Mouse (Mus musculus) intestine, postnatal 0 days (tissue): ENCODE results near the gene Tmem131. TPM values are rescaled to one million over a fixed set of nuclear protein-coding genes. Genes with fewer than 3 reads are reported as not detected.
A peak's percentile ranks its signal among the peaks of the same experiment; 100 is the strongest.

ENCODE experiments used
- ATAC-seq: fragments of 200-750 bp; cut with Nextera tagmentation; 2 replicates; pipeline ENCODE4 v1.8.0; 2017; ENCODE audit warnings: mild to moderate bottlenecking, moderate TSS enrichment, moderate library complexity
- H3K27ac ChIP-seq: fragments of 300-500 bp; sonication (generic); 2 replicates; pipeline ENCODE4 v1.5.1; 2014; ENCODE audit warnings: mild to moderate bottlenecking, low read depth, low read length, moderate library complexity
- H3K27me3 ChIP-seq: fragments of 300-500 bp; sonication (generic); replicated peaks from 2 replicates; pipeline ENCODE4 v1.6.1; 2014; ENCODE audit warnings: low read length, mixed read lengths; ENCODE audit not compliant: control insufficient read depth, insufficient read depth
- H3K36me3 ChIP-seq: fragments of 300-500 bp; sonication (generic); 2 replicates; pipeline ENCODE4 v1.6.1; 2014; ENCODE audit warnings: mild to moderate bottlenecking, moderate library complexity; ENCODE audit not compliant: control insufficient read depth, insufficient read depth
- H3K4me1 ChIP-seq: fragments of 300-500 bp; sonication (generic); replicated peaks from 2 replicates; pipeline ENCODE4 v1.6.1; 2014; ENCODE audit warnings: antibody characterized with exemption, low read length, mixed read lengths; ENCODE audit not compliant: control insufficient read depth, insufficient read depth
- H3K4me2 ChIP-seq: fragments of 300-500 bp; sonication (generic); replicated peaks from 2 replicates; pipeline ENCODE4 v1.6.1; 2014; ENCODE audit warnings: low read depth, mild to moderate bottlenecking, moderate library complexity
- H3K4me3 ChIP-seq: fragments of 300-500 bp; sonication (generic); 2 replicates; pipeline ENCODE4 v1.5.1; 2014; ENCODE audit warnings: low read depth, low read length
- H3K9ac ChIP-seq: fragments of 300-500 bp; sonication (generic); 2 replicates; pipeline ENCODE4 v1.6.1; 2014; ENCODE audit warnings: mild to moderate bottlenecking, low read depth, low read length
- H3K9me3 ChIP-seq: fragments of 300-500 bp; sonication (generic); 2 replicates; pipeline ENCODE4 v1.6.1; 2016; ENCODE audit warnings: mixed run types; ENCODE audit not compliant: control insufficient read depth
- CTCF ChIP-seq: sonication (generic); IDR thresholded peaks from 2 replicates; pipeline ENCODE4 v1.5.1; 2016; ENCODE audit warnings: low read depth, mild to moderate bottlenecking, control low read depth, antibody characterized with exemption, moderate library complexity
- WGBS: fragments of 180-500 bp; shearing (Covaris S2); extraction: QIAGEN DNeasy Blood & Tissue Kit; methylation state at CpG from one replicate; pipeline ENCODE4 v1.1.7; 2014; 5-methylcytosine and 5-hydroxymethylcytosine counted together
- polyA plus RNA-seq: library from polyadenylated mRNA; unstranded; fragments of >200 nt; fragmentation: Nextera tagmentation; extraction: Ambion mirVana; gene quantifications from 2 replicates; pipeline ENCODE4 v1.2.1, GENCODE M21; 2015

Tmem131 gene
- polyA plus RNA-seq, 1 experiment from 2014 or later: 10.6 TPM

DNA sequence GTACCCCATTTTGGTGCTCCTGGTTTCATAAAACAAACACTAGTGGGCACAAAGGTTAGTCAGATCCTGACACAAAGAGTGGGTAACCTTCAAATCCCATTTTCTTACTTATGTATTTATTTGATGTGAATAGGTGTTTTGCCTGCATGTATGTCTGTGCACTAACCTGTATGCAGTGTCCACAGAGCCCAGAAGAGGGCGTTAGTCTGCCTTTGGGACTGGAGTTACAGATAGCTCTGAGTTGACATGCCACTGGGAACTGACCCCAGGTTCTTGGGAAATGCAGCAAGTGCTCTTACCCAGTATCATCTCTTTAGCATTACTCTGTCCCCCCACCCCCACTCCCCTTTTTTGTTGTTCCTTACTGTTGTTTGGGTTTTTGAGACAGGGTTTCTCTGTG is 95.4 kb downstream of the Tmem131 start:
- WGBS: 94% methylated on average over 1 of the region's 1 CpGs
- Histone ChIP-seq H3K9me3 (no peaks in the 10 kb centered on the region), H3K27ac (no peak overlapping the region), H3K4me2 (no peak overlapping the region), H3K9ac (no peak overlapping the region), H3K4me3 (no peak overlapping the region), H3K27me3 (no peaks in the 10 kb centered on the region), H3K4me1 (no peaks in the 10 kb centered on the region), H3K36me3 (no peaks in the 10 kb centered on the region)
- 0 out of 2 replicates have a peak, but pooled peaks have one; percentile 23 for TF ChIP-seq CTCF
- ATAC-seq: no peak

DNA sequence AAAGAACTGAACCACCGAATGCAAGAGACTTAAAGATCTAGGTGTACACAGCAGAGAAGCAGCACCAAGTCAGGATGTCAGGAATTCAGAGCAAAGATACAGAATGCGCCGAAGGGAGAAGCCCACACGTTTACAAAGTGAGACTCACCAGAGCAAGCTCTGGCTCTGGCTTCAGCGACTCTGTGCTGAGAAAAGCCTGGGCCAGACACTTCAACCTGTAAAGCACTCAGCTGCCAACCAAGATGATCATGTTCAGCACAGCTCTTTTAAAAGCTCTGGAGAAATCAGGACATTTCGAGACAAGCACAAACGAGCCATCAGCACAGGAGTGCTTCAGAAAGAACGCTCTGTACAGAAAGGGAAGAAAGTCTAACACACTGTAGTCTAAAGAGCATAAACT is 96.2 kb downstream of the Tmem131 start:
- 72% methylated on average over 8 of the region's 8 CpGs for WGBS
- ATAC-seq: no peak

DNA sequence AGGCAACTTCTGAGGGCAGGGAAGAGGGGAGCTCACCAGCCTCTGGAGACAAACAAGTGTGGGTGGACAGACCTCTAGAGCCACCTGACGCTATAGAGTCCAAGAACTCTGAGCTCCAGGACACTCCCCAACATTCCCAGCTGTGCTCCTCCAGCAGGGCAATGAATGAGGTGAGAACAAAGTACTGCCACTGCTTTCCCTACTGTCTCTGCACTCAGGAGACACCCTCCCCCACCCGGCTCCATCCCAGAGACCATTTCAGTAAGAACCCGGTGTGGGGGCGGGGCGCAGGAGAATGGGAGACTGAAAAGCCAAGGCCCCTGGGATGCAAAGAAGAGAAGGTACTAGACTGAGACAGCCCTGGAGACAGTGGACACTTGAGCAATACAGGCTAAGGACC is 98.4 kb downstream of the Tmem131 start:
- 37% methylated on average over 5 of the region's 5 CpGs for WGBS
- Histone ChIP-seq H3K9ac (no peak overlapping the region), H3K4me3 (no peak overlapping the region), H3K9me3 (no peaks in the 10 kb centered on the region), H3K4me1 (no peaks in the 10 kb centered on the region), H3K4me2 (no peak overlapping the region), H3K36me3 (peaks cover 13% of the 10 kb centered on the region), H3K27ac (no peak overlapping the region), H3K27me3 (no peaks in the 10 kb centered on the region)
- ATAC-seq: no peak
- TF ChIP-seq CTCF: no peak

More for the DNA sequence above, 96.2 kb downstream of the Tmem131 start:
- Histone ChIP-seq H3K9ac (no peak overlapping the region), H3K4me2 (no peak overlapping the region), H3K4me1 (no peaks in the 10 kb centered on the region), H3K27ac (no peak overlapping the region), H3K36me3 (no peaks in the 10 kb centered on the region), H3K27me3 (no peaks in the 10 kb centered on the region), H3K9me3 (no peaks in the 10 kb centered on the region), H3K4me3 (no peak overlapping the region)
- TF ChIP-seq CTCF: no peak

DNA sequence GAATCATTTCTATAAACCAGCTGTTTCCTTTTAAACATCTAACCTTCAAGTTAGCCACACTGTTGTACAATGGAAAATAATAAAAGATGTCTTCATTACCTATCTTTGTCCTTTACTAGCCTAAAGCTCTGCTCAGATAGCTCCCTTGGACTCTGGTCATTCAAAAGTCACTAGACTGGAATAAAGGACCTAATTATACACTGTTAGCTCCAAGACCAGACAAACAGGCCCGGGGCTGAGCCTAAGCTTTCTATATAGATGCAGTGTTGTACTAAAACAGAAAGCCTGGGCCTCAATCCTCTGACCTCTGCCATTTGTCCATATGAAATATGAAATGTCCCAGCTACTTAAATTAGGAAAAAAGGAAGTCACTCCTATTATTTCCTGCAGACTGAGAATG is 101.7 kb downstream of the Tmem131 start:
- H3K4me3 ChIP-seq: no peak overlapping the region
- 36% methylated on average over 1 of the region's 1 CpGs for WGBS
- H3K4me1 ChIP-seq: no peaks in the 10 kb centered on the region
- H3K36me3 ChIP-seq: peaks cover 19% of the 10 kb centered on the region
- no peak overlapping the region for H3K9ac ChIP-seq
- no peak overlapping the region for H3K27ac ChIP-seq
- no peak for ATAC-seq
- H3K4me2 ChIP-seq: no peak overlapping the region
- no peak for TF ChIP-seq CTCF
- no peaks in the 10 kb centered on the region for H3K27me3 ChIP-seq
- no peaks in the 10 kb centered on the region for H3K9me3 ChIP-seq

DNA sequence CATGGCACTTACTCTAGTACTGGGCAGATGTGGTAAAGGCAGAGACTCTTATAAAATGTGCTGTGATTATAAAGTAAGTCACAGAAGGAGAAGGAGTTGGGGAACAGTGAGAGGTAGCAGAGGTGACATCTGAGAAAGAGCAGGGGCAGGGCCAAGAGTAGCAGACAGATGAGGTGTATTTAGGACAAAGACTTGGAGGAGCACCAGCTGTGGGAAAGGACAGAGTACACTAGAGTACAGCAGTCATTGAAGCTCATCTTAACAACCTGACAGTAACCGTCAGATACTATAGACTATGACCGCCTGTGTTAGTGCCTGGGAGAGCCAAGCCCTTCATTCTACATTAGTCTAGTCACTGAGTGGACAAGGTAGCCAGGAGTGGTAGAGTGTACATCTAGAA is 102.5 kb downstream of the Tmem131 start:
- H3K4me3 ChIP-seq: no peak overlapping the region
- WGBS: 67% methylated on average over 2 of the region's 2 CpGs
- no peak overlapping the region for H3K27ac ChIP-seq
- ATAC-seq: no peak
- H3K4me1 ChIP-seq: no peaks in the 10 kb centered on the region
- H3K36me3 ChIP-seq: peaks cover 22% of the 10 kb centered on the region
- H3K9me3 ChIP-seq: no peaks in the 10 kb centered on the region
- H3K4me2 ChIP-seq: no peak overlapping the region
- no peak overlapping the region for H3K9ac ChIP-seq
- H3K27me3 ChIP-seq: no peaks in the 10 kb centered on the region
- TF ChIP-seq CTCF: no peak

DNA sequence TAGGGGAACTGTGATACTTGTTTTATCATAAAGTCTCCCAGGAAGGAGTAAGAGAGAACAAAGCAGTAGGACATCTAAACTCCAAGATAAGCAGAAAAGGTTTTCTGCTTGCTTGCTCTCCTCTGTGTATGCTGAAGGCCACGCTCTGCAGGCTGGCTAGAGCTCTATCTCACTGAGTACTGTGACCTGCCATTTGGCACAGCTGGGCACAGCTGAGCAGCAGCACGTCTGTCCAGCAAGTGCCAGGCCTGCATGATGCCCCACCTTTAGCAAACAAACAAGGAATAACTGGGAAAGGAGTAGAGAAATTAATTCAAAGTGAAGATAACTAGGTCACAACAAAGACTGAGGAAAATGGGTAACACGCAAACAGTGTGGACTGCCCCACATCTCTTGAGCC is 103.6 kb downstream of the Tmem131 start:
- H3K27me3 ChIP-seq: no peaks in the 10 kb centered on the region
- H3K4me2 ChIP-seq: no peak overlapping the region
- H3K27ac ChIP-seq: no peak overlapping the region
- ATAC-seq: no peak
- TF ChIP-seq CTCF: no peak
- H3K36me3 ChIP-seq: peaks cover 29% of the 10 kb centered on the region
- WGBS: 70% methylated on average over 3 of the region's 3 CpGs
- H3K9me3 ChIP-seq: no peaks in the 10 kb centered on the region
- H3K9ac ChIP-seq: no peak overlapping the region
- no peaks in the 10 kb centered on the region for H3K4me1 ChIP-seq
- no peak overlapping the region for H3K4me3 ChIP-seq
